In genomic region chr2:30800671-30801066, GRCm38 (mm10) we compare ENCODE assay signal across 9 mouse cellular contexts. TPM values are rescaled to one million over a fixed set of nuclear protein-coding genes. Genes with fewer than 3 reads are reported as not detected.
A peak's percentile ranks its signal among the peaks of the same experiment; 100 is the strongest.
DNase-seq lines count a peak whose midpoint lies in the region; ATAC-seq lines count a peak whose summit lies in the region.
"Had no signal": no experiment of that assay in that cellular context is flagged by ENCODE, and none has a peak within 500 bp of the region (broad histone marks: within the 10 kb centered on the region; RNA-seq: fewer than 3 reads in every experiment).

No protein-coding gene starts in this region.

- no peak for ATAC-seq in kidney, embryonic 14.5 days (ENCODE audit: low FRiP score, low TSS enrichment)
- no peak for ATAC-seq in embryonic facial prominence, embryonic 13.5 days (ENCODE audit: insufficient number of reproducible peaks, insufficient read depth, low FRiP score, low TSS enrichment, low read depth)
- ATAC-seq in intestine, embryonic 15.5 days = no peak
- no peak for ATAC-seq in midbrain, embryonic 16.5 days

- DNase-seq in kidney, adult 9 months = no peak
- no peak for DNase-seq in embryo, embryonic 9.5 days (ENCODE audit: extremely low spot score)
- DNase-seq in spleen, adult 12 weeks (ENCODE audit: low spot score) = no peak
- no peak for DNase-seq in cerebellum, adult 18-20 months
- DNase-seq: cerebellum, adult 11 months had no signal

- H3K9ac ChIP-seq in kidney, embryonic 14.5 days (ENCODE audit: low read depth, low read length) = peak overlapping the region; percentile 68; the same call in 1 of the 2 replicates
- H3K9ac ChIP-seq in embryonic facial prominence, embryonic 13.5 days = peak overlapping the region; percentile 77
- peak overlapping the region; percentile 58 for H3K9ac ChIP-seq in intestine, embryonic 15.5 days
- peak overlapping the region; percentile 69 for H3K9ac ChIP-seq in midbrain, embryonic 16.5 days (ENCODE audit: low read depth, low read length)

- 23% methylated on average over 7 of the region's 7 CpGs for WGBS in kidney, embryonic 14.5 days
- WGBS in embryonic facial prominence, embryonic 13.5 days = 27% methylated on average over 7 of the region's 7 CpGs
- 43% methylated on average over 7 of the region's 7 CpGs for WGBS in intestine, embryonic 15.5 days
- WGBS in midbrain, embryonic 16.5 days = 47% methylated on average over 6 of the region's 7 CpGs

- H3K27me3 ChIP-seq in kidney, embryonic 14.5 days (ENCODE audit: control insufficient read depth, insufficient read depth, low read length) = no peaks in the 10 kb centered on the region
- peaks cover 43% of the 10 kb centered on the region for H3K27me3 ChIP-seq in embryonic facial prominence, embryonic 13.5 days
- peaks cover 13% of the 10 kb centered on the region for H3K27me3 ChIP-seq in intestine, embryonic 15.5 days (replicated peaks)
- peaks cover 8% of the 10 kb centered on the region for H3K27me3 ChIP-seq in midbrain, embryonic 16.5 days (ENCODE audit: control insufficient read depth, insufficient read depth, low read depth, low read length)

- peak overlapping the region; percentile 96 for H3K4me2 ChIP-seq in kidney, embryonic 14.5 days (replicated peaks; ENCODE audit: low read depth, low read length)
- peak overlapping the region; percentile 98 for H3K4me2 ChIP-seq in embryonic facial prominence, embryonic 13.5 days
- peak overlapping the region; percentile 100 for H3K4me2 ChIP-seq in intestine, embryonic 15.5 days (replicated peaks)
- H3K4me2 ChIP-seq in midbrain, embryonic 16.5 days (ENCODE audit: low read length) = peak overlapping the region; percentile 91

- no peaks in the 10 kb centered on the region for H3K36me3 ChIP-seq in kidney, embryonic 14.5 days (ENCODE audit: control insufficient read depth, insufficient read depth, low read length)
- no peaks in the 10 kb centered on the region for H3K36me3 ChIP-seq in embryonic facial prominence, embryonic 13.5 days
- no peaks in the 10 kb centered on the region for H3K36me3 ChIP-seq in intestine, embryonic 15.5 days
- H3K36me3 ChIP-seq in midbrain, embryonic 16.5 days (ENCODE audit: control insufficient read depth, insufficient read depth, low read length) = no peaks in the 10 kb centered on the region

- H3K9me3 ChIP-seq in kidney, embryonic 14.5 days (ENCODE audit: control insufficient read depth, low read length) = no peaks in the 10 kb centered on the region
- no peaks in the 10 kb centered on the region for H3K9me3 ChIP-seq in embryonic facial prominence, embryonic 13.5 days
- no peaks in the 10 kb centered on the region for H3K9me3 ChIP-seq in intestine, embryonic 15.5 days
- H3K9me3 ChIP-seq in midbrain, embryonic 16.5 days (replicated peaks; ENCODE audit: control insufficient read depth, low read length, poor library complexity, severe bottlenecking) = no peaks in the 10 kb centered on the region

- peaks cover 27% of the 10 kb centered on the region for H3K4me1 ChIP-seq in kidney, embryonic 14.5 days (ENCODE audit: control insufficient read depth, insufficient read depth, low read length)
- peaks cover 37% of the 10 kb centered on the region for H3K4me1 ChIP-seq in embryonic facial prominence, embryonic 13.5 days
- H3K4me1 ChIP-seq in intestine, embryonic 15.5 days (replicated peaks) = peaks cover 27% of the 10 kb centered on the region
- peaks cover 24% of the 10 kb centered on the region for H3K4me1 ChIP-seq in midbrain, embryonic 16.5 days (ENCODE audit: control insufficient read depth, insufficient read depth, low read length)

- H3K27ac ChIP-seq in kidney, embryonic 14.5 days (ENCODE audit: low read depth, low read length) = no peak overlapping the region
- H3K27ac ChIP-seq in embryonic facial prominence, embryonic 13.5 days = no peak overlapping the region; the same call in 1 of the 2 replicates
- no peak overlapping the region for H3K27ac ChIP-seq in intestine, embryonic 15.5 days
- no peak overlapping the region for H3K27ac ChIP-seq in midbrain, embryonic 16.5 days (ENCODE audit: low read length)

- peak overlapping the region; percentile 52 for H3K4me3 ChIP-seq in kidney, embryonic 14.5 days (ENCODE audit: low read length)
- H3K4me3 ChIP-seq in embryonic facial prominence, embryonic 13.5 days = peak overlapping the region; percentile 54
- H3K4me3 ChIP-seq in intestine, embryonic 15.5 days (replicated peaks) = peak overlapping the region; percentile 47
- H3K4me3 ChIP-seq in midbrain, embryonic 16.5 days (ENCODE audit: low read depth, low read length) = peak overlapping the region; percentile 43

RNA-seq across cellular contexts. Expression of gene 1700001O22Rik, which starts 2.8 kb away (rescaled TPM):
- polyA plus RNA-seq in kidney, embryonic 14.5 days (2014; fragmentation: Nextera tagmentation; extraction: Ambion mirVana) = 3.8 and 4.2 TPM in 2 replicates
- 2.8 and 2.9 TPM in 2 replicates for polyA plus RNA-seq in embryonic facial prominence, embryonic 13.5 days (2015; fragmentation: Nextera tagmentation; extraction: Ambion mirVana)
- polyA plus RNA-seq in intestine, embryonic 15.5 days (2015; fragmentation: Nextera tagmentation; extraction: Ambion mirVana) = 1.1 and 1.8 TPM in 2 replicates
- polyA plus RNA-seq in midbrain, embryonic 16.5 days (2015; fragmentation: Nextera tagmentation; extraction: Ambion mirVana) = 0.99 and 2.1 TPM in 2 replicates

RNA-seq across cellular contexts. Expression of gene Ntmt1, which starts 7.0 kb away (rescaled TPM):
- polyA plus RNA-seq in kidney, embryonic 14.5 days (2014; fragmentation: Nextera tagmentation; extraction: Ambion mirVana) = 95.6 and 101 TPM in 2 replicates
- 94.9 and 105 TPM in 2 replicates for polyA plus RNA-seq in embryonic facial prominence, embryonic 13.5 days (2015; fragmentation: Nextera tagmentation; extraction: Ambion mirVana)
- 84.5 and 85.4 TPM in 2 replicates for polyA plus RNA-seq in intestine, embryonic 15.5 days (2015; fragmentation: Nextera tagmentation; extraction: Ambion mirVana)
- 105 and 109 TPM in 2 replicates for polyA plus RNA-seq in midbrain, embryonic 16.5 days (2015; fragmentation: Nextera tagmentation; extraction: Ambion mirVana)

RNA-seq across cellular contexts. Expression of gene Asb6, which starts 29.5 kb away (rescaled TPM):
- polyA plus RNA-seq in kidney, embryonic 14.5 days (2014; fragmentation: Nextera tagmentation; extraction: Ambion mirVana) = 29.7 and 33.3 TPM in 2 replicates
- 39.5 and 47.3 TPM in 2 replicates for polyA plus RNA-seq in embryonic facial prominence, embryonic 13.5 days (2015; fragmentation: Nextera tagmentation; extraction: Ambion mirVana)
- polyA plus RNA-seq in intestine, embryonic 15.5 days (2015; fragmentation: Nextera tagmentation; extraction: Ambion mirVana) = 22.4 and 23.3 TPM in 2 replicates
- 41.7 and 48.0 TPM in 2 replicates for polyA plus RNA-seq in midbrain, embryonic 16.5 days (2015; fragmentation: Nextera tagmentation; extraction: Ambion mirVana)

RNA-seq across cellular contexts. Expression of gene Prrx2, which starts 34.1 kb away (rescaled TPM):
- 15.3 and 20.1 TPM in 2 replicates for polyA plus RNA-seq in kidney, embryonic 14.5 days (2014; fragmentation: Nextera tagmentation; extraction: Ambion mirVana)
- polyA plus RNA-seq in embryonic facial prominence, embryonic 13.5 days (2015; fragmentation: Nextera tagmentation; extraction: Ambion mirVana) = 103 and 107 TPM in 2 replicates
- 2.5 and 4.3 TPM in 2 replicates for polyA plus RNA-seq in intestine, embryonic 15.5 days (2015; fragmentation: Nextera tagmentation; extraction: Ambion mirVana)
- 1.8 and 2.4 TPM in 2 replicates for polyA plus RNA-seq in midbrain, embryonic 16.5 days (2015; fragmentation: Nextera tagmentation; extraction: Ambion mirVana)
